Mouse (Mus musculus) myocyte (in vitro differentiated cells): Measurements from ENCODE around the gene Hoxc5.

Experiments used
- CEBPB ChIP-seq: IDR thresholded peaks from 2 replicates; pipeline ENCODE4 v1.6.1; 2011; ENCODE audit warnings: mild to moderate bottlenecking, moderate library complexity; ENCODE audit not compliant: poor library complexity, insufficient read depth, severe bottlenecking
- E2F4 ChIP-seq: IDR thresholded peaks from one replicate; pipeline ENCODE4 v1.6.1; 2011; ENCODE audit warnings: mild to moderate bottlenecking, control low read depth, moderate library complexity; ENCODE audit not compliant: insufficient read depth
- MAX ChIP-seq: IDR thresholded peaks from one replicate; pipeline ENCODE4 v1.6.1; 2011; ENCODE audit warnings: low read depth, mild to moderate bottlenecking, control low read depth
- MYOD1 ChIP-seq, 3 experiments: IDR thresholded peaks; one replicate each; pipeline ENCODE4 v1.6.1; 2011; ENCODE audit warnings: control low read depth in 2 of 3, low read depth in 2 of 3, mild to moderate bottlenecking in 2 of 3, moderate library complexity in 1 of 3; ENCODE audit not compliant: insufficient read length in 2 of 3, control insufficient read depth in 1 of 3
- MYOG ChIP-seq, 3 experiments: IDR thresholded peaks; one replicate each; pipeline ENCODE4 v1.6.1; 2011; ENCODE audit warnings: control low read depth in 2 of 3, low read depth in 2 of 3, mild to moderate bottlenecking in 2 of 3; ENCODE audit not compliant: insufficient read length in 2 of 3, control insufficient read depth in 1 of 3, insufficient read depth in 1 of 3
- POLR2A ChIP-seq: IDR thresholded peaks from one replicate; pipeline ENCODE4 v1.6.1; 2011; ENCODE audit warnings: low read depth, mild to moderate bottlenecking, control low read depth, moderate library complexity; ENCODE audit not compliant: insufficient read length
- POLR2AphosphoS2 ChIP-seq: IDR thresholded peaks from one replicate; pipeline ENCODE4 v1.6.1; 2011; ENCODE audit warnings: low read depth, control low read depth; ENCODE audit not compliant: insufficient read length
- TCF12 ChIP-seq: IDR thresholded peaks from one replicate; pipeline ENCODE4 v1.6.1; 2011; ENCODE audit warnings: mild to moderate bottlenecking, control low read depth; ENCODE audit not compliant: poor library complexity, insufficient read depth, severe bottlenecking
- USF1 ChIP-seq: IDR thresholded peaks from one replicate; pipeline ENCODE4 v1.6.1; 2011; ENCODE audit warnings: low read depth, mild to moderate bottlenecking, control low read depth, moderate library complexity

DNA sequence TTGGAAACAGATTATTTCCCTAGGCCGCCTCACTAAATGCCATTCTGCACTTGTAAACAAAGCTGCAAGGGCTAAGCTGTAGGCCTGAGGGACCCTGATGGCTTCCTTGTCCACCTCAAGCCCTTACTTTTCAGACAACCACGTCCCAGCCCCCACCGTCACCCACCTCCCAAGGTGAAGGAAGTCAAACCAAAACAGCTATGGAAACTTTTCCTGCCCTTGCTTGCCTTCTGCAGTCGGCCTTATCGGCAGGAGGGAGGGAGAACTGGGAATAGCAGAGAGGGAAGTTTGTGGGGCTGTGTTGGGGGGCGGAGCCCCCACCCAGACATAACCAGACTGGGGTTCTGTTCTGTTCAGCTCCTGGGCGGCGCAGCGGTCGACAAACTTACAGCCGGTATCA is 25.0 kb downstream of the Hoxc5 start:
- TF ChIP-seq MYOG (IDR thresholded peaks at IDR 0.05; ENCODE audit: control insufficient read depth in 1 of 3, insufficient read depth in 1 of 3, insufficient read length in 2 of 3, low read depth in 2 of 3), result no peak
- no peak for TF ChIP-seq E2F4
- no peak for TF ChIP-seq TCF12
- no peak for TF ChIP-seq POLR2A
- TF ChIP-seq MYOD1 (IDR thresholded peaks at IDR 0.05; ENCODE audit: control insufficient read depth in 1 of 3, insufficient read length in 2 of 3, low read depth in 2 of 3), result no peak
- TF ChIP-seq POLR2AphosphoS2, result no peak
- no peak for TF ChIP-seq MAX
- TF ChIP-seq USF1, result no peak
- no peak for TF ChIP-seq CEBPB
